Mouse (Mus musculus) bone marrow, adult 2 months (tissue): ENCODE data around the gene Chst11.

Source experiments
- CTCF ChIP-seq: fragments of 200-500 bp; IDR thresholded peaks from 2 replicates; pipeline ENCODE4 v1.5.1; 2011; ENCODE audit warnings: low read length, control low read depth; ENCODE audit not compliant: control insufficient read depth, insufficient read depth
- POLR2A ChIP-seq: fragments of 200-500 bp; IDR thresholded peaks from 2 replicates; pipeline ENCODE4 v1.6.1; 2011; ENCODE audit warnings: low read depth, mild to moderate bottlenecking, control low read depth, low read length, borderline replicate concordance; ENCODE audit not compliant: control insufficient read depth

- TF ChIP-seq CTCF (no peak), POLR2A (no peak)
Measured at GRCm38 (mm10) chr10:83215559-83215958, 230.3 kb downstream of the Chst11 start.
